Mouse (Mus musculus) layer of hippocampus, adult 9-10 months (tissue): Measurements from ENCODE around the gene Eif4a3.
"Not testable (repeated sequence)": the region's sequence is repeated elsewhere in the genome, so short reads cannot be mapped to it uniquely, and the experiment has no call there.

ENCODE experiments used
- DNase-seq: peaks from one replicate; pipeline ENCODE4 v3.0.0; 2022; ENCODE audit warnings: low spot score

Eif4a3 gene

GRCm38 (mm10) chr11:119297996-119298395, 1.9 kb downstream of the Eif4a3 start:
- DNase-seq: no peak

- DNase-seq: not testable (repeated sequence)
These were observed 7.0 kb downstream of the Eif4a3 start for GRCm38 (mm10) chr11:119292861-119293260.

- no peak for DNase-seq
These were observed 12.5 kb downstream of the Eif4a3 start for GRCm38 (mm10) chr11:119287207-119287992.

GRCm38 (mm10) chr11:119285791-119286527, 13.9 kb downstream of the Eif4a3 start:
- DNase-seq: no peak

GRCm38 (mm10) chr11:119281030-119281429, 18.9 kb downstream of the Eif4a3 start:
- no peak for DNase-seq

- DNase-seq: no peak
These were observed 26.5 kb downstream of the Eif4a3 start for GRCm38 (mm10) chr11:119273186-119273930.

GRCm38 (mm10) chr11:119272492-119272891, 27.4 kb downstream of the Eif4a3 start:
- DNase-seq: not testable (repeated sequence)

- peak; percentile 52 for DNase-seq
These were observed 31.2 kb downstream of the Eif4a3 start for GRCm38 (mm10) chr11:119268557-119269195.

- peak; percentile 99 for DNase-seq
These were observed 31.9 kb downstream of the Eif4a3 start, which contains the start of gene Gaa for GRCm38 (mm10) chr11:119267768-119268556. Gaa (plus strand) TSS chr11:119267887.

GRCm38 (mm10) chr11:119267241-119267674, 32.6 kb downstream of the Eif4a3 start:
- DNase-seq: no peak

- no peak for DNase-seq
These were observed 34.1 kb downstream of the Eif4a3 start for GRCm38 (mm10) chr11:119265811-119266210.

- DNase-seq: no peak
These were observed 35.5 kb downstream of the Eif4a3 start for GRCm38 (mm10) chr11:119264413-119264812.

- no peak for DNase-seq
These were observed 39.9 kb downstream of the Eif4a3 start for GRCm38 (mm10) chr11:119259977-119260376.

GRCm38 (mm10) chr11:119258572-119259322, 41.1 kb downstream of the Eif4a3 start:
- DNase-seq: peak; percentile 61

GRCm38 (mm10) chr11:119258216-119258571, 41.7 kb downstream of the Eif4a3 start:
- no peak for DNase-seq

GRCm38 (mm10) chr11:119256557-119256956, 43.3 kb downstream of the Eif4a3 start:
- DNase-seq: not testable (repeated sequence)

GRCm38 (mm10) chr11:119252854-119253541, 46.9 kb downstream of the Eif4a3 start:
- no peak for DNase-seq

GRCm38 (mm10) chr11:119250998-119251397, 48.9 kb downstream of the Eif4a3 start:
- DNase-seq: no peak

GRCm38 (mm10) chr11:119249011-119249410, 50.9 kb downstream of the Eif4a3 start:
- peak; percentile 42 for DNase-seq

- DNase-seq: not testable (repeated sequence)
These were observed 54.3 kb downstream of the Eif4a3 start for GRCm38 (mm10) chr11:119245543-119245942.
